Mouse (Mus musculus) neural tube, embryonic 12.5 days (tissue): ENCODE measurements around the gene Sptb. TPM values are rescaled to one million over a fixed set of nuclear protein-coding genes. Genes with fewer than 3 reads are reported as not detected.
A peak's percentile ranks its signal among the peaks of the same experiment; 100 is the strongest.

Experiments
- ATAC-seq: fragments of 200-750 bp; cut with Nextera tagmentation; 2 replicates; pipeline ENCODE4 v1.8.0; 2017; ENCODE audit warnings: low read depth, mild to moderate bottlenecking, moderate TSS enrichment, moderate library complexity; ENCODE audit not compliant: low FRiP score
- H3K27ac ChIP-seq: fragments of 300-500 bp; sonication (generic); 2 replicates; pipeline ENCODE4 v1.5.1; 2016
- H3K27me3 ChIP-seq: fragments of 300-500 bp; sonication (generic); replicated peaks from 2 replicates; pipeline ENCODE4 v1.6.1; 2016; ENCODE audit warnings: mild to moderate bottlenecking
- H3K36me3 ChIP-seq: fragments of 300-500 bp; sonication (generic); 2 replicates; pipeline ENCODE4 v1.6.1; 2016; ENCODE audit warnings: mild to moderate bottlenecking
- H3K4me1 ChIP-seq: fragments of 300-500 bp; sonication (generic); 2 replicates; pipeline ENCODE4 v1.6.1; 2016
- H3K4me2 ChIP-seq: fragments of 300-500 bp; sonication (generic); replicated peaks from 2 replicates; pipeline ENCODE4 v1.6.1; 2016; ENCODE audit warnings: mild to moderate bottlenecking
- H3K4me3 ChIP-seq: fragments of 300-500 bp; sonication (generic); 2 replicates; pipeline ENCODE4 v1.5.1; 2016
- H3K9ac ChIP-seq: fragments of 300-500 bp; sonication (generic); 2 replicates; pipeline ENCODE4 v1.6.1; 2016; ENCODE audit warnings: mild to moderate bottlenecking
- H3K9me3 ChIP-seq: fragments of 300-500 bp; sonication (generic); 2 replicates; pipeline ENCODE4 v1.6.1; 2016; ENCODE audit warnings: mild to moderate bottlenecking
- WGBS: fragments of 180-500 bp; shearing (Covaris S2); methylation state at CpG from one replicate; pipeline ENCODE4 v1.1.7; 2016; 5-methylcytosine and 5-hydroxymethylcytosine counted together
- polyA plus RNA-seq: library from polyadenylated mRNA; unstranded; fragments of >200 nt; fragmentation: Nextera tagmentation; extraction: Ambion mirVana; gene quantifications from 2 replicates; pipeline ENCODE4 v1.2.1, GENCODE M21; 2016

The Sptb gene
- polyA plus RNA-seq, 1 experiment from 2014 or later = 2.9 TPM

DNA sequence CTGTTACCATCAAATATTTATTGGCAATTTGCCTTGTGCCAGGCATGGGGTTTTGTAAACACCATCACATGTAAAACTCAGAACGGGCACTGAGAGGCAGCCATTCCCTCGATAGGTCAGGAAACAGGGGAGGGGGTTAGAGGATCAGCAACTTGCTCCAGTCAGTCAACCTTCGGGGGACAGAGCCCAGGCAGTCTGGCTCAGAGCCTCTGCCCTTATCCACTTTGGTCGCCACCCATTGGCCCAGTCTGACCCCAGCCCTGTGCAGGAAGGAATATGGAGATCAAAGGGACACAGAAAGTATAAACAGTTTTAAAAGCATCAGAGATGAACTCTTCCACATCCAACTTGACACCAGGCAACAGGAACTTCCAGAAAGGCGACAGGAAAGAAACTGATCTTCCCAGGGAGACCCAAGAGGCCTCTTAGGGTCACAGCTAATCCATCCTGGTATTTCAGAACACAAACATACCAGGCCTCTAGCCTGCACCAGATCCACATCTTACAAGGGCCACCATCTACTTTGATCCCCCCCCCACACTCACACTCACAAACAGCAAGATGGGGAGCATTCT lies 40.3 kb downstream of the Sptb start:
- ATAC-seq = no peak
- Histone ChIP-seq H3K9me3 (no peaks in the 10 kb centered on the region), H3K9ac (no peak overlapping the region), H3K27ac (no peak overlapping the region), H3K4me2 (no peak overlapping the region), H3K4me3 (no peak overlapping the region), H3K27me3 (no peaks in the 10 kb centered on the region), H3K36me3 (no peaks in the 10 kb centered on the region), H3K4me1 (no peaks in the 10 kb centered on the region; the same call in 1 of the 2 replicates)
- WGBS = 51% methylated on average over 5 of the region's 5 CpGs

DNA sequence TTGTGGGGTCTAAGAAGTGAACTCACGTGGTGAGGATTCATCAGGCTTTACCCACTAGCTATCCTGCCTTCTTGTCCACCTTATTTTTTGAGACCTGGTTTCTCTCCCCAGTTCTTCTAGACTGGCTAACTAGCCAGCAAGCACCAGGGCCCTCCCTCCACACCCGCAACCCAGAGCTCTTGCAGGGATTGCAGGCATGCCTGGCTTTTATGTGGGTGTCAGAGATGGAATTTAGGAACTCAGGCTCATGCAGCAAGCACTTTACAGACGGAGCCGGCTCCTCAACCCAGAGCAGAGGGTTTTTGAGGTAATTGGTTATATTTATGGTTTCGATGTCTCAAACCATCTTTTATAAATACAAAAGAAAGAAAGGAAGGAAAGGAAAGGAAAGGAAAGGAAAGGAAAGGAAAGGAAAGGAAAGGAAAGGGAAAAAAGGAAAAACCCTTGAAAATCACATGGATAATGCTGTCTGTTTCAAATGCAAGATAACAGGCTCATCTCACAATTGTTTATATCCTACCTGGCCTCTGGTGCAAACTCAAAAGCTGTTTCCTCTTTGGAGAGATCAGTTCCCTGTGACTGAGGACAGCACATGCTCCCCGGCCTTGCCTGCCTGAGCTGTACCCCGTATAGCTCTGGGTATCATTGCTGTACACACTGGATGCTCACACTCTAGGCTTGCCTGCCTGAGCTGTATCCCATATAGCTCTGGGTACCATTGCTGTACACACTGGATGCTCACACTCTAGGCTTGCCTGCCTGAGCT lies 41.5 kb downstream of the Sptb start:
- Histone ChIP-seq H3K9ac (no peak overlapping the region), H3K36me3 (no peaks in the 10 kb centered on the region), H3K9me3 (no peaks in the 10 kb centered on the region), H3K4me2 (no peak overlapping the region), H3K27ac (no peak overlapping the region), H3K27me3 (no peaks in the 10 kb centered on the region), H3K4me3 (no peak overlapping the region), H3K4me1 (no peaks in the 10 kb centered on the region; the same call in 1 of the 2 replicates)
- 89% methylated on average over 7 of the region's 7 CpGs for WGBS
- no peak for ATAC-seq

DNA sequence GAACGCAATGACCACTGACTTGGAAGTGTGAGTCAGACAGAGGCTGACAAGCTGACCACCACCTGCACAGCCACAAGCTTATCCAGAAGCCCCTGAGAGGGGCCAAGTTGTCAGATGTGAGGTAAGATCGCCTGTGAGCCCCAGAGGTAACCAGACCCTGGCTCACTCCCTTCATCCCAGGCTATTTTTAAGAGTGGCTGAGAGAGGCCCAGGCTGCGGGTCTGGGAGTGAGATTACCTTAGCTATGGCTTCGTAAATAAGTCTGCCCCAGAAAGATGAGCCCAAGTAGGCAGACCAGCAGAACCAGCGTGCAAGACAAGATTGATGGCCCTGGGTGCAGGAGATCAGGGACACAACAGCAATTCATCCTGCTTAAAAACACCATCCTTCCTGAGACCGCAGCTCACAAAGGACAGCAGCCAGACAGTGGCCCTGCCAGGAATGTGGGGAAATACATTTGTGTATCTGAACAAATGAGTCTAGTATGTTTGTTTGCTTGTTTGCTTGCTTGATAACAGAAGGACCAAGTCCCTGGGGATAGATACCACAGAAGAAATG lies 58.5 kb downstream of the Sptb start:
- Histone ChIP-seq H3K9ac (no peak overlapping the region), H3K9me3 (no peaks in the 10 kb centered on the region), H3K27ac (no peak overlapping the region), H3K4me1 (no peaks in the 10 kb centered on the region), H3K4me3 (no peak overlapping the region), H3K4me2 (no peak overlapping the region), H3K36me3 (no peaks in the 10 kb centered on the region), H3K27me3 (no peaks in the 10 kb centered on the region)
- ATAC-seq = no peak
- WGBS = 81% methylated on average over 6 of the region's 6 CpGs

DNA sequence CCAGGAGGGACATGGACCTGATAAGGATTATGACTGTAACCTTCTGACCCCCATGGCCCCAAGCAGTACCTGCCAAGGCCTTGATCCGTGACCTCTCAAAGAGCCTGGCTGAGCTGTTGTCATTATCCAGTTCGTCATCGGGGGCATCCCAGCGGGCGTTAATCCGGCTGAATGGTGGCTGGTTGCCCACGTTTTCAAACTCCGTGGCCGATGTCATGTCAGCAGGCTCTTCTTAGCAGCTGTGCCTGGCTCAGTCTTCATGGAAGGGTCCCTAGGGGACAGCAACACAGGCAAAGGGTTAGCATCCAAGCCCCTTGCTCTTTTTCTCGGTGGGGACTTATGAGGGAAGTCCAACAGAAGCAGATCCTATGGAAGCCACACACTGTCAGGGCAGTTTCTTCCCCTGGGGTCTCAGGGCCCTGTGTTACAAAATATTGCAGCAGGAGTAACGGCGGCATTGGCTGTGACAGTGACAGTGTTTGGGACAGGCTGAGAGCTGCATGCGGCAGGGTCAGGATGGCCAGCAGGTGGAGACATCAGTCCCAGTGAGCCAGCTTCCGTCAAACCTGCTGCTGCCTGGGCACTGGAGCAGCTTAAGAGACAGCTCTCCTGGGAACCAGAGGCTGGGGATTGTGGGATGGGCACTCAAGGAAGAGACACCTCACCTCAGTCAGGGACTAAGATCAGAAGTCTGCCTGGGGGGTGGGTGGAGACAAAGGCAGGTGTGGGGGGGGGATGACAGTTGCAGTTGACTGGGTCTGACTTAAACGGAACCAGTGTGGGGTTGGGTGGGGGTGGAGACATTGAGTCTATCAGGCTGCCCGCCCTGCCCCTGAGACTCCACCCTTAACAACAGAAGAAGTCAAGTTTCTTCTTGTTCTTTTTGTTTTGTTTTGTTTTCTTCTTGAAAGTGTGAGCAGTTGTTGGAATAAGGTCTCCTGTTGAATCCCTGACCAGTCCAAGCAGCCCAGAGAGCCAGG lies 60.3 kb downstream of the Sptb start:
- no peaks in the 10 kb centered on the region for H3K36me3 ChIP-seq
- no peak overlapping the region for H3K4me3 ChIP-seq
- H3K27ac ChIP-seq = no peak overlapping the region
- no peak overlapping the region for H3K4me2 ChIP-seq
- 56% methylated on average over 16 of the region's 16 CpGs for WGBS
- peaks cover 10% of the 10 kb centered on the region for H3K4me1 ChIP-seq
- H3K27me3 ChIP-seq = no peaks in the 10 kb centered on the region
- peak; percentile 59; the same call in 1 of the 2 replicates for ATAC-seq
- no peak overlapping the region for H3K9ac ChIP-seq
- no peaks in the 10 kb centered on the region for H3K9me3 ChIP-seq

DNA sequence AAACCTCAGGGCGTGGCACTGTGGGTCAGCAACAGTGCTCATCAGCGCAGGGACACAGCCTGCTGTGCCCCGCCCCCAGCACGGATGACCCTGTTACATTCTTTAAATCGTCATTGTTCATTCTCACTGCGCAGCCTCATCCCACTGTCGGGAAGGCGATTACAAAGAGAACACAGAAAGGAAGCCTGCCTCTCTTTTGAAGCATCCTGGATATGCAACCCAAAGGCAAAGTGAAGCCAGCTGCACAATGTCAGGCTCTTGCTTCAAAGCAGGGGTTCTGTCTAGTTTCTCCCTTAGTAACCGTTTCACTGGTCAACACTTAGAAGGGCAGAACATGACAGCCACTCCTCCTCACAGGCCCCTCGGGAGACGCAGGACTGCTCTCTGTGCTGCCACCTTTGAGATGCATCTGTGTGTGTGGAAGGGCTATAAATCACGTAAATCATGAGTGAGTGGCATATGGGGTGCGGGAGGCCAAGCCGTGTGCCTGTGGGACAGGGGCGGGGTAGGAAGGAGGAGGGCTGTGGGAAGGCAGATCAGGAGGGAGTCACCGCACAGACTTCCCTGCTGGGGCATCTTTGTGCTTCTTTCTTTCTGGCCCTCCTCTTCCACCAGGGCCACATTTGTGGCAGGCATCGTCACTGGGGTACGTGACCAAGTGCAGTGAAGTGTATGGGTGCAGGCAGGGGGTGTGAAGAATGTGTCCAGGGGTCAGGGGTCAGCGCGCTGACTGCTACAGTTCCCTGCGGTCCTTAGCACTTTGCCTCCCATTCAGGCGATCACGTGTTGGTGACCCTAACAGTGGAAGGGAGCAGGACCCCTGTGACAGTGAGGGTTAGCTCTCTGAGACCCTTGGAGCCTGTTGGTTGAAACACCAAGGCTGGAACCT lies 64.9 kb downstream of the Sptb start:
- H3K9ac ChIP-seq = no peak overlapping the region
- peak; percentile 57 for ATAC-seq

DNA sequence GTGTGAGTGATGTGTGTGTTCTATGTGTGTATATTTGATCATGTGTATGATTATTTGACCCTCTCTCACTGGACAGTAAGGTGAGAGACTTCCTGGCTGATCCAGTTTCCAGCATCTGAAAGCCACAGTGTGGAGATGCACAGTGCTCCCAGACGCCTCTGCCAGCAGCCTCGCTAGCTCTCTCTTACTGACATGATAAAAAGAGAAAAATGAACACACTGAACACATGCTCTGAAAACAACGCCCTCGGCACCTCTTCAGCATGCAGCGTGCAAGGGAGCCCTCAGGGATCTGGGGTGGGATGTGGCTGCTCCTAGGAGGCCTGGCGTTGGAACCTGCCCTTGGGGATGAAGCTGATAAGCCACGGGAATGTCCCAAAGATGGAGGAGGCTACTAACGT lies 66.7 kb downstream of the Sptb start:
- Histone ChIP-seq H3K27me3 (no peaks in the 10 kb centered on the region), H3K4me2 (0 out of 2 replicates have a peak overlapping the region, but pooled peaks have one; percentile 12), H3K36me3 (no peaks in the 10 kb centered on the region), H3K9ac (no peak overlapping the region), H3K4me1 (peaks cover 20% of the 10 kb centered on the region), H3K9me3 (no peaks in the 10 kb centered on the region), H3K27ac (no peak overlapping the region), H3K4me3 (no peak overlapping the region)
- no peak for ATAC-seq
- WGBS = 71% methylated on average over 8 of the region's 8 CpGs

More for the DNA sequence above, 64.9 kb downstream of the Sptb start:
- H3K9me3 ChIP-seq = no peaks in the 10 kb centered on the region
- H3K27me3 ChIP-seq = no peaks in the 10 kb centered on the region
- peaks cover 20% of the 10 kb centered on the region for H3K4me1 ChIP-seq
- H3K36me3 ChIP-seq = no peaks in the 10 kb centered on the region
- WGBS = 22% methylated on average over 23 of the region's 23 CpGs
- H3K4me3 ChIP-seq = no peak overlapping the region
- no peak overlapping the region for H3K27ac ChIP-seq
- H3K4me2 ChIP-seq = peak overlapping the region; percentile 12

DNA sequence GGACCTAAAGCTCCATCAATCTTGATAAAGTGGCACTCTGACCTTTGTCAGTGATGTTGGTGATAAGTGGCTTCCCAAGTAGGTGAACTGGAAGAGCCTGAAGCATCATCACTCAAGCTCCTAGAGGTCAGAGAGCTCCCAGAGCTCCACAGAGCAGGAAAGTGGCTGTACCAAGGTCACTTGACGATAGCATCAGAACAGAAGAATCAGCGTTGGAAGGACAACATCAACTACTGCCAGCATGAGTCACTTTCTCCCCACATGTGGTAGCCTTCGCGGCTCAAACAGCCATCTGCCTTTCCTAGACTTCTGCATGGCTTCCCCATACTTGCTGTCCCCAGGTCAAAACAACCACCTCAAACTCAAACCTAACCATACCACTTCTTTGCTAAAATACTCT lies 67.7 kb downstream of the Sptb start:
- 85% methylated on average over 4 of the region's 4 CpGs for WGBS
- ATAC-seq = no peak
- H3K4me2 ChIP-seq = no peak overlapping the region

DNA sequence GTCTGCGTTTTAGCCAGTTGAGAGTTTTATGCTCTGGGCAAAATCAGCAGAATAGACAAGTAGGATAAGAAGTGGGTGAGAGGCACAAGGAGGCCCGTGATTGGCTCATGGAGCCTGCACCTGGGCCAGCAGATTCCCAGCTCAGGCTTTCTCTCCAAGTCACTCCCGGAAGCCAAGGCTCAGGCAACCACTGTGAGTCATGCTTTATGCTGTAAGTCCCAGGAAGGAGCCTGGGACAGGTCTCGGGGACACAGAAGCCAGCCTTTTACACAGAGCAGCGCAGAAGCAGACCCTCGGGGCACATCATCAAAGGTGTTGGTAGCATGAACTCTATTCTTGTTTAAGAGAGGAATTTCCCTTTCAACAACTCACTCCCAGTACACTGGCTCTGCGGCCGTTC lies 69.7 kb downstream of the Sptb start:
- H3K4me1 ChIP-seq = peaks cover 16% of the 10 kb centered on the region
- WGBS = 57% methylated on average over 8 of the region's 8 CpGs
- no peaks in the 10 kb centered on the region for H3K9me3 ChIP-seq
- no peak for ATAC-seq
- H3K27ac ChIP-seq = no peak overlapping the region
- no peak overlapping the region for H3K4me3 ChIP-seq
- H3K27me3 ChIP-seq = no peaks in the 10 kb centered on the region
- no peak overlapping the region for H3K4me2 ChIP-seq
- no peak overlapping the region for H3K9ac ChIP-seq
- no peaks in the 10 kb centered on the region for H3K36me3 ChIP-seq

More for the DNA sequence above, 67.7 kb downstream of the Sptb start:
- Histone ChIP-seq H3K9ac (no peak overlapping the region), H3K27ac (no peak overlapping the region), H3K27me3 (no peaks in the 10 kb centered on the region), H3K9me3 (no peaks in the 10 kb centered on the region), H3K36me3 (no peaks in the 10 kb centered on the region), H3K4me1 (peaks cover 20% of the 10 kb centered on the region), H3K4me3 (no peak overlapping the region)

DNA sequence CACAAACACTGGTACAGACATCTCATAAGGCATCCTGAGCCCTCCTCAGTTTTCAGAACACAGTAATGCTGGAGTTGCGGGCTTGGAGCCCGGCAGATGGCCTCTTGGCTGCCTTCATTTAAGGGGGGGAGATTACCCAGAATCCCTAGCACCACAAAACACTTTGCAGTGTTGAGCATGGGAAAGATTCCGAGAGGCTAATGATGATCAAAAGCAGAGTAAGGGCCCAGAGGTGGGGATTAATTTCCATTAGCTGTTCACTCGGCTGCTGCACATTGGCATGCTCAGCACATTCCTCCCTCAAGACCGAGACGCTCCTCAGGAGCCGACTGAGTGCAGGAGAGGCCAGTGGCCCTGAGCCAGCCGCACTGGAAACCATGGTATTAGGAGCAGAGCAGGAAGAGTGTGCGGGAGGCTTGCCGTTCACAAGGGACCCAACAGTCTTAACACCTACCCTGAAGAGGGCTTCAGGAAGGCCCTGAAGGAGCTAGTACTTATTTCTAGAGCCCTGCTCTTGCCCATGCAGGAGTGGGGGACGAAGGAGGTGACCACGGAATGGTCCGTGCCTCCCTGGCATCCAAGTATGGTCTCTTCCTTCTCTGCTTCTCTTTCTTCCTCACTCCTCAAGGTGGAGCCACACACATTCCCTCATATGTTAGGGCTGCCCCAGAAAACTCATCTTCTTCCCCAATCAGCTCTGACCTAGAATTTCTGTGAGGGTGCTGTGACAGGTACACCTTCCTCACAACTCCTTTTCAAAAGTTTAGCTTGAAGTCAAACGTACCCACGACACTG lies 75.3 kb downstream of the Sptb start:
- Histone ChIP-seq H3K4me2 (no peak overlapping the region), H3K27me3 (no peaks in the 10 kb centered on the region), H3K9ac (no peak overlapping the region), H3K9me3 (no peaks in the 10 kb centered on the region), H3K36me3 (no peaks in the 10 kb centered on the region), H3K4me3 (no peak overlapping the region), H3K27ac (no peak overlapping the region), H3K4me1 (no peaks in the 10 kb centered on the region)
- peak; percentile 17; the same call in 1 of the 2 replicates for ATAC-seq
- WGBS = 70% methylated on average over 15 of the region's 15 CpGs

DNA sequence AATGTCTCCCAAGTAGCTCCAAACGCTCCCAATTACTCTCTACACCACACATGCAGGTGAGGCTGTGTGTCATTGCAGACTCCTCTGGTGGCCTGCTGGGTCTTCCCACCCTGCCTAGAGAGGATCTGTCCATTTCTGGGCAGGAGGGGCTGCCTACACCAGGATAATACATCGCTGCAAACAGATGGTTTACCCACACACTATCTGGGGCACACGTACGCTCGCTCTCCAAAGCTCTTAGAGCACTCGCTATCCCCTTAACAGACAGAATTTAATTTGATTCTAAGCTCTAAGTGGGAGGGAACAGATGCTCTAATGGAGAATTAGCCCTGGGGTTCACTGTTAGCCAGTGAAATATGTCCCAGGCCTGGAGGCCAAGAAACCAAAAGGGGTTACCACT lies 87.0 kb downstream of the Sptb start:
- H3K36me3 ChIP-seq = no peaks in the 10 kb centered on the region
- no peak overlapping the region for H3K27ac ChIP-seq
- no peak overlapping the region for H3K4me2 ChIP-seq
- H3K4me3 ChIP-seq = no peak overlapping the region
- 0 out of 2 replicates have a peak, but pooled peaks cover 6% of the 10 kb centered on the region for H3K4me1 ChIP-seq
- ATAC-seq = no peak
- 79% methylated on average over 6 of the region's 6 CpGs for WGBS
- H3K9ac ChIP-seq = no peak overlapping the region
- no peaks in the 10 kb centered on the region for H3K27me3 ChIP-seq
- H3K9me3 ChIP-seq = no peaks in the 10 kb centered on the region
